Mouse (Mus musculus) heart, adult 9 months (tissue): ENCODE measurements around the gene B4galt2.

Experiments used
- DNase-seq, 2 experiments: peaks; one replicate each; pipeline ENCODE4 v3.0.0; 2022; ENCODE audit warnings: low spot score in 2 of 2

B4galt2 gene

DNA sequence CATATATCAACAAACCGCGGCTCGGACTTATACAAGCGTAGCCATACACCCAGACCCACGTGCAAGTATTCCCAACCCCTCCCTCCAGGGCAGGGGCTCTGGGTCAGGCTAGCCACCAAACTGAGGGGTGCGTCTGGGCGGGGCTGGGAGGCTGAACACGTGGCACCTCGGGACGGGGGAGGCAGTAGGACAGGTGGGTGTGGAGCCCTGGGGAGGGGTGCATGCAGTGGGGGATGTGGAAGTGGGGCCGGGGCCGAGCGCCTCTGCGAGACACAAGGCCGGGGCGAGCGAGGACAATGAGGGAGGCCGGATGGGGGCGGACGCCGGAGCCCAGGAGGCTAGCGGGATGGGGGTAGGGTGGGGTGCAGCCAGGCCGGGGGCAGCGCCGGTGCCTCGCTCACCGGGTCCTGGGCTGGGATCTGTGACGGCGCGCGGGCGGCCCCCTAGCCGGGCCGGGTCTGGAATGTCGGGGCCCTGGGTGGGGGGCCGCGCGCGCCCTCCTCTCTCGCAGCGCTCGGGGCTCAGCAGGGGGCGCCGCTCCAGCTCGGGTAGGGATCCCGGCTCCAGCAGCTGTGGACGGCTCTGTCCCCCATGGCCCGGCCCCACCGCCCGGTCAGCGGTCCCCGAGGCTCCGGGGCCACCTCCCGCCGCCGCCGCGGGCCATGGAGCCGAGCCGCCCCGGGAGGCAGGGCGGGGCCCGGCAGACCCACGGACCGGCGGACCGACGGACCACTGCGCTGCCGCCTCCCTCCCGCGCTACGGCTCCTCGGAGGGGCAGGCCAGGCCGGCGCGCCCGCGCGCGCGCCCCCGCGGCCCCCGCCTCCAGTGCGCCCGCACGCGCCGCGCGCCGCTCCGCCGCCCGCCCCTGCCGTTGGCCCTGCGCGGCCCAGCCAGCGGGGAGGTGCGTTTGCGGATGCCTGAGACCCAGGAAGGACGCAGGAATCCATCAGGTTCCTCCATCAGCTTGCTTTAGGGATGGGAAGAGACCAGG, at the start of gene B4galt2:
Gene B4galt2 (minus strand): TSS at position 787 of the 991 bp plus-strand sequence.
- peak; percentile 43 to 66 for DNase-seq

DNA sequence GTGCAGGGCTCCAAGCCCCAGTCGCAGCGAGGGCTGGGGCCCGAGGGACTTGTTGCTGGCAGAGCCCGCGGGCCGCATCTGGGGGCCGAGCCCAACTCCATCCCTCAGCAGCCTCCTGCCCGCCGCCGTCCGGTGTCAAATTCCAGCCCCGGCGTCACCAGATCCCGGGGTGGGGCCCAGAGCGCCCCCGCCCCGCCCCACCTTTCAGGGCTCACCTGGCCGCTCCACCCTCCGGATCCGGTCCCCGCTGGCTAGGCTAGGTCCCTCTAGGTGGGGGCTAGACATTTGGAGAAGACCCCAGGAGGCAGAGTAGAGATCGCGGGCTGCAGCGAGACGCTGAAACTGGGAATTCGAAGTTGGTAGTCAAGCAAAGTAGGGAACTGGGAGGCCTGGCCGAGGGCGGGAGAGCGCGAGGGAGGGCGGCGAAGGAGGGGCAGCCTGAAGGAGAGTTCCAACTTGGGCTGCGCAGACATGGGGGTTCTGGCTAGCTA, 46.1 kb upstream of the B4galt2 start, which contains the start of gene Artn:
Gene Artn (minus strand): TSS at position 373 of the 491 bp plus-strand sequence.
- no peak for DNase-seq

- DNase-seq: peak; percentile 28 to 48
Observed at GRCm38 (mm10) chr4:117928699-117929241, 45.5 kb upstream of the B4galt2 start.

- DNase-seq: no peak
Observed at GRCm38 (mm10) chr4:117928234-117928633, 44.9 kb upstream of the B4galt2 start.

GRCm38 (mm10) chr4:117926545-117927482, 43.5 kb upstream of the B4galt2 start:
- no peak for DNase-seq

GRCm38 (mm10) chr4:117924916-117925315, 41.6 kb upstream of the B4galt2 start:
- no peak for DNase-seq

DNA sequence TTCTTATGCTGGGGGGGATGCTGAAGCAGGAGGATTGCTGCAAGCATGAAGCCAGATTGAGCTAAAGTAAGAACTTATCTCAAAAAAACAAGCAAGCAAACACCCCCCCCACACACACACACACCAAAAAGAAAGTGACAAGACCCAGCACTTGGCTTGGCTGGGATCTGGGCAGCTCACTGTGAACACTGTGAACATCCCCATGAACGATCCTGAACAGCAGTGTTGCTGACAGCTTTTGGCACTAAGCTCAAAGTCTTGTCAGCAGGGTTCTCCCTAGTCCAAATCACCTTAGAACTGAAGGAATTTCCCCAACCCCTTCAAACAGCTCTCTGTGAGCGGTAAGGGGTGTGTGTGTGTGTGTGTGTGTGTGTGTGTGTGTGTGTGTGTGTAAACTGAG, 40.2 kb upstream of the B4galt2 start:
- DNase-seq: no peak

GRCm38 (mm10) chr4:117921358-117921757, 38.1 kb upstream of the B4galt2 start:
- DNase-seq: no peak

GRCm38 (mm10) chr4:117918762-117919161, 35.5 kb upstream of the B4galt2 start:
- no peak for DNase-seq

- DNase-seq: no peak
Observed at GRCm38 (mm10) chr4:117918261-117918660, 35.0 kb upstream of the B4galt2 start.

DNA sequence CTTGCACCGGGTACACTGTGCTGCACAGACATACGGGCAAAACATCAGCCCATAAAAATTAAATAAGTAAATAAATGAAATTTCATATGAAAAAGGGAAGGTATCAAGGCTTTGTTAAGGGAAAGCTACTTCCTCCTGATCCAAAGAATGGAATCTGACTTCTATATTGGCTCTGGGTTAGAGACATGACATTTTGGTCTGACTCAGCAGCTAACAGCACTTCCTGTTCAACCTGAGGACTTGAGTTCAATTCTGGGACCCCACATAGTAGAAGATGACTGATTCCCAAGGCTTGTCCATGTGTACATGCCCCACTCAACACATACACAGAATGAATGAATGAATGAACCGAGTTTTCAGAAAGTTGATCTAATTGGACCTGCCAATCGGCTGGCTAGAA, 34.6 kb upstream of the B4galt2 start:
- no peak for DNase-seq

DNA sequence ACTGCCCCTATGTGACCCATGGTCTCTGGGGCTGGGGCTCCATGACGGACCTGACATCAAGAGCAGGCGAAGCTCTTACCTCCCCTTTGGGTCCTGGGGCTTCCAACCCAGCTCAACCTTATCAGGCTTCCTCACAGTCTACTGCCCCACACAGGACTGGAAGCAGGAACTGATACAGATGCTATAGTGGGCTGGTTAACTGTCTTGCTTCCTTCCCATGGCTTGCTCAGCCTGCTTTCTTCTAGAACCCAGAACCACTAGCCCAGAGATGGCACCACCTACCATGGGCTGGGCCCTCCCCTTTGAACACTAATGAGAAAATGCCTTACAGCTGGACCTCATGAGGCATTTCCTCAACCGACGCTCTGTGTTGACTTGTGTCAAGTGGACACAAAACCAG, 34.1 kb upstream of the B4galt2 start:
- DNase-seq: no peak

DNA sequence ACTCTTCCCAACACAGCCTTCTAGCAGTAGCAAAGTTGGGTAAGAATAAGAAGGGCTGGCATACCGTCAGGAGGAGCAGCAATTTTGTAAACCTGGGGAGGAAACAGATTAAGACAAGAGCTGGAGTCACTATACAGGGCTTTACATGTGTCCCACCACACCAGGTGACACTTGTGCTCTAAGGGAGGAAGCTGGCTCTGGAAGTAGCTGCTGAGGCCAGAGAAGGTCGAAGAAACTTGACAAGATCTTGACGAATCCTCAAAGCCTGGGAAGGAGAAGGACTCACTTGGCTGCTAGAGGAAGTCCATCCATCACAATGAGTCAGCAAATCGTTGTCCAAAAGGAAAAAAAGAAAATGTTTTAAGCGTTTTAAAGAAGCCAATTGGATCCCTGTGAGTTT, 33.1 kb upstream of the B4galt2 start:
- DNase-seq: no peak

- no peak for DNase-seq
Observed at GRCm38 (mm10) chr4:117915489-117916105, 32.3 kb upstream of the B4galt2 start.

DNA sequence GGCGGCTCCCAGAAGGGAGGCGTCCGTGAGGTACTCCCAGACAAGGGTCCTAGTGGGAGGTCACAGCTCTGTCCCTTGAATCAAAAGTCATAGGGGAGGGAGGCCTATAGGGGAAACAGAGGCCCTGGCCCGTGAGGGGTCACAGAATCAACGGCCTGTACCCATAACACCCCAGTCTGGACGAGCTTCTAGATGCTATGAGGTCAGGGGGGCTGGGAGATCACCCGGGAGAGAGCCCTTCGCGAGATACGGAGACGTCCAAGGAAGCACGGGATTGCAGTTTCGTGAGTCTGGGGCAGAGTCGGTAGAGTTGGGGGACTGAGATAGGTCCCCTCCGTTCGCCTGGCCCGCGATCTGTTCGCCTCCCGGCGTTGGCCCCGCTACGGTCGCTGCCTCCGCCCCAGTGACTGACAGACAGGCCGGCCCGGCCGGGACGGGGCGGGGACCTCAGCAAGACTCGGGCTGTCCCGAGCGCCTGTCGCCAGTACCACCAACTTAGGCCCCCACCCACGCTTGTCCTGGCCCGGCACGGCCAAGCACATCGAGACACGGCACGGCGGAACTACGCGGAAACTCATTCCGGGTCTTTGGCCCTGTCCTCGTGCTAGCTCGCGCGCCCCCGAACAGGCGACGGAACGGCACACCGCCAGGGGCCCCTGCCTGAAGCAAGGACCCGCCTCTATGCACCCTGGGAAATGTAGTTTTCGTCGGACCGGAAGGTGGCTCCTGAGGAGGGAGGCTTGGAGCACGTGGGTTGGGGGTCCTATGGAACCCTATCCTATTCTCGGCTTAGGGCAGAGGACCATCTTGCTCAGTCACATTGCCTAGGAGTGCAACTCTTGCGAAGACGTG, 31.5 kb upstream of the B4galt2 start, which contains the start of gene Ipo13:
Gene Ipo13 (minus strand): TSS at position 409 of the 852 bp plus-strand sequence.
- DNase-seq: peak; percentile 96

GRCm38 (mm10) chr4:117914031-117914430, 30.7 kb upstream of the B4galt2 start:
- no peak for DNase-seq

- DNase-seq: no peak
Observed at GRCm38 (mm10) chr4:117913421-117913820, 30.1 kb upstream of the B4galt2 start.

GRCm38 (mm10) chr4:117912685-117913273, 29.5 kb upstream of the B4galt2 start:
- DNase-seq: no peak

- DNase-seq: no peak
Observed at GRCm38 (mm10) chr4:117912131-117912561, 28.9 kb upstream of the B4galt2 start.
